Mouse (Mus musculus) central nervous system, embryonic 18 days (tissue): ENCODE measurements around the gene Gm42420. TPM values are rescaled to one million over a fixed set of nuclear protein-coding genes. Genes with fewer than 3 reads are reported as not detected.

Experiments
- polyA plus RNA-seq: library from polyadenylated mRNA; depleted of rRNA; stranded (reverse); fragments of >200 nt; gene quantifications from 2 replicates; pipeline ENCODE4 v1.2.3, GENCODE M21; 2012; rRNA removed

The Gm42420 gene
- 0.88 and 2.2 TPM in 2 replicates for polyA plus RNA-seq

DNA sequence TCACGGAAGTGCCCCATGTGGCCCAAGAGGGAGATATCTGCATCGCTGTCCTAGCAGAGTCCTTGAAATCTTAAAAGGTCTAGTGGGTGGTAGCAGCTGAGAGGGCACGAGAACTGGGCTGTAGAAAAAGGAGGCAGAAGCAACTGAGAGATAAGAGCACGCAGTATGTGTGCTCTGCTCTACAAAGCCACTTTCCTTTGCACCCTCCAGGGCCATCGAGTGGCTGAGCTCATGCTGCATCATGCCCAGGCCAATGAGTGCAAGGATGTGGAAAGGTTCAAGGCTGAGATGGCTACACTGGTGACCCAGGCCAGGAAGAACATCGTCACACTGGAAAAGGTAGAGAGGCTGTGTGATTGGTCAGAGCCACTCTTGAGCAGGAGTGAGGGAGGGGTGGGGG is at the start of gene Gm42420:
Gene Gm42420 (plus strand): TSS at position 237 of the 400 bp plus-strand sequence.

DNA sequence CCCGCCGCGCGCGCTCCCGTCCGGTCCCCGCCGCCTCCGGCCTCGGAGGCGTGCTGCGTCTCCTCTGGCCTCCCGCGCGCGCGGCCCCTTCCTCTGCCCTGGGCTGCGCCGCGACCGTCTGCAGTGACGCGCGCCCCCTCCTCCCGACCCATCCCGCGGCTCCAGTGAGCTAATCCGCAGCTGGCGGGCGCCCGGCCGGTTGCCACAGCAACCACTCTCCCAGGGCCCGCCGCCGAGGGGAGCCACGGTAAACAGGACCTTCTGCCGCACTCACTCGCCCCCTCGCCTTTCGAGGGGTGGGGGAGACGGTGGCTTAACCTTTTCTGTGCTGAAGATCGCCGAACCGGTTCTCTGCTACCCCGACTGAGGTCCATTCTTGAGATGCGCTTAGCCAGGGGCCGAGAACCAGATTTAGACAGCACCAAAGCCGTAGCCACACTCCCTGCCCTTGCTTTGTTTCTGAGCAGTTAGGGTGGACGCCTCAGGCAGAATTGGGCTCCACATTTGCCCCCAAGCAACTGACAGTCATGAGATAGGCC is 27.8 kb upstream of the Gm42420 start, which contains the start of gene Dennd2a:
Gene Dennd2a (minus strand): TSS at position 145 of the 539 bp plus-strand sequence.

DNA sequence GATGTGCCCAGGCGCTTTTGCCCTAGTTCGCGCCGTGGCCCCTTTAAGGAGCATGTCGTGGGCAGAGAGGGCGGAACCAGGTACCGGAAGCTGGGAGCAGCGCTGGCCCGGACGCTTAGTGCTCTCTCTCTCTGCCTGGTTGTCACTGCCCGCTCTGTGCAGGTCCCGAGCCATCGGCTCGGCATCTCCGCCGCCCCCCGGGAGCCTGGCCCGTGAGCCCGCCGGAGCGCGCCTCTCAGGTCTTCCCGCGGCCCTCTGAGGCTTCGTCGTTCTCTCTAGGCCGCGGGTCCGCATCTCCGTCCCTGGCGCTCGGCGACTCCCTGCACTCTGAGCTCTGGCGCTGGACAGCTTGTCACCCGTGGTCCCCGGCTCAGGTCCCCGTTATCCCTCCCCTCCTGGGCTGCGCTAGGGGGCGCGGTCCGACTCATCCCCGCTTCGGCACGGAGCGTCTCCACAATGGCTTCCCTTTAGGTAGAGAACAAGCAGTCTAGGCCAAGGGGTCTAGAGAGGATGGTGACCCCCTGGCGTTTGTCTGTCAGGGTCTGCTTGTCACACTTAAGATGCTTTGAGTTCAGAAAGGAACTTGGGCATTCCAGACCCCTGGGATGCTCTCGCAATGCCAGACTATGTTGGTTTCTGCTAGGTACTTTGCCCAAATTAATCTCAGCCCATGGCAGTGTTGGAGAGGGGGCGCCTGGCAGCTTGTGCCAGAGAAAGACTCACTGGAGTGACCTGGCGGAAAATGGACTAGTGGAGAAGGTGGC is 11.6 kb upstream of the Gm42420 start, which contains the start of gene Adck2:
Gene Adck2 (plus strand): TSS at position 83 of the 764 bp plus-strand sequence.

DNA sequence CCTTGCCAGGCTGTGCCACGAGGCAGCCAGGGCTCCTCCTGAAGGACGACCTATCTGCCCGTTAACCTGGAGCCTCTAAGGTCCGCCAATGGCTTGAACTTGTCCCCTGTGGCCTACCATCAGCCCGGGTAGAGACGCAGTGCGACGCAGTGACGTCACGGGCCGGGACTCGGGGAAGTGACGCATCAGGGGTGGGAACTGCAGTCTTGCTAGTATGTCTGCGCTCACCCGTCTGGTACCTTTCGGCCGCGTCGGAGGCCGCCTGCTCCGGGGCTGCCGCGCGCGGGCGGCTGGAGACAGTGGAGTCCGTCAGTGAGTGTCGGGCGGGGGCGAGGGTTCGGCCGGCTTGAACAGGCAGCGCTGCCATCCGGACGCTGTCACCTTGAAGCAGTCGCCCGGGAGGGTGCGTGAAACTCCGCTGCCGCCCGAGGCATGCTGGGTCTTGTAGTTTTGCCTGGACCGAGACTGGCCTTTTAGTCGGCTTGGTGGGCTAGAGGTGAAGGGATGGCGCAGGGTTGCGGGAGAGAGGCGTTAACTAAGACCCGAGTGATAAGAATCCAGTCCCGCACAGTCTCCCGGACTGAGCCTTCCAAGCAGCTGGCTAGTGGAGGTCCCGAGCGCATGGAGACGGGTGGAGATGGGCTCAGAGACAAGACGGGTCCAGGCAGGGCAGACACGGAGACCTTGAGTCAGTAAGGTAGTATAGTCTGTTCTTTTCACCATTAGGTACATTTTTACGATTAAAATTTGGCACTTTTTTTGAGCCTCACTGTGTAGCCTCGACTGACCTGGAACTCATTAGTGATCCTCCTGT is 7.1 kb downstream of the Gm42420 start, which contains the start of gene Ndufb2:
Gene Ndufb2 (plus strand): TSS at position 174 of the 814 bp plus-strand sequence.

Other genes starting within 250 kb of the Gm42420 start
- gene Slc37a3, start 208.1 kb upstream of the Gm42420 start, polyA plus RNA-seq, result 43.9 and 45.2 TPM in 2 replicates
- 0.12 TPM in 1 of 2 replicates, not detected in the other for gene Rab19, start 204.6 kb upstream of the Gm42420 start, polyA plus RNA-seq
- 153 and 162 TPM in 2 replicates for gene Mkrn1, start 165.3 kb upstream of the Gm42420 start, polyA plus RNA-seq
- 19.9 and 21.5 TPM in 2 replicates for gene Dennd2a, start 27.9 kb upstream of the Gm42420 start, polyA plus RNA-seq
- gene Adck2, start 11.9 kb upstream of the Gm42420 start, polyA plus RNA-seq, result 17.1 and 17.7 TPM in 2 replicates
- gene Ndufb2, start 6.8 kb downstream of the Gm42420 start, polyA plus RNA-seq, result 202 and 250 TPM in 2 replicates
- gene Braf, start 139.7 kb downstream of the Gm42420 start, polyA plus RNA-seq, result 25.0 and 27.1 TPM in 2 replicates
- 279 and 293 TPM in 2 replicates for gene Mrps33, start 225.2 kb downstream of the Gm42420 start, polyA plus RNA-seq